Mouse (Mus musculus): ENCODE measurements at regions not wholly inside any gene's neighbourhood (a gene's known extent, or its start where the extent isn't known, plus 50 kb on each side); places are given as distances from the start of the nearest gene placed in this dataset.
"Not testable (repeated sequence)": the region's sequence is repeated elsewhere in the genome, so short reads cannot be mapped to it uniquely, and the experiment has no call there.

DNA sequence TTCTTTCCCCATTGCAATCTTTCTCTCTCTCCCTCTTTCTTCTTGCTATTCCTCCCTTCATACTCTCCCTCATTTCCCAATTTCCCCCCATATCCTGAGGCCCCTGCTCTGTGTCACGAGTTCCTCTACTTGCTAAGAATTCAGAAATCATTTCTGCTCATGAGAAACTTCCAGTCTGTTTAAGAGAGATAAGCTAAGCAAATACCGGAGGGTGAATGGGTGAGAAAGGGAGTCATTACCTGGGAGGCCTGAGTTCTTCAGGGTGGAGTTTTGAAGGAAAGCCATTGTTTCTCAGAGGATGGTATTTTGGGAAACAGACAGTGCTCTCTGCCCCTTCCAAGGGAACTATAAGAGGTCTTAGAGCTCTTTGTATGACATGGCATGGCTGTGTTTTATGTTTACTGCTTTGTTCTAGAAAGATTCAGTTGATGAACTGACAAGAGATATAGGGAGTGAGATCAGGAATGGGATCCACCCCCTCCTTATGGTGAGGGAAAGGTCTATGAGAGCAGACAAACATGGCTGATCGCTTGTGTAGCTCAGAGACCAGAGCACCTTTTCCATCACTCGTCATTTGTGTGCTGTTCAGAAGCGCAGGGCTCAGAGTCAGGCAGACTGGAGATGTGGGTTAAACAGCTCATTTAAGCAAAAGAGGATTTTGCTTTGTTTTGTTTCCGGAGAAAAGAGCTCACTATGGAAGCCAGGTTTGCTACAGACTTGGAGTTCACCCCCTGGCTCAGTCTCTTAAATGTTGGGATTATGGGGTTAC lies 1361.0 kb upstream of the A1bg start:
- DNase-seq, result no peak

DNA sequence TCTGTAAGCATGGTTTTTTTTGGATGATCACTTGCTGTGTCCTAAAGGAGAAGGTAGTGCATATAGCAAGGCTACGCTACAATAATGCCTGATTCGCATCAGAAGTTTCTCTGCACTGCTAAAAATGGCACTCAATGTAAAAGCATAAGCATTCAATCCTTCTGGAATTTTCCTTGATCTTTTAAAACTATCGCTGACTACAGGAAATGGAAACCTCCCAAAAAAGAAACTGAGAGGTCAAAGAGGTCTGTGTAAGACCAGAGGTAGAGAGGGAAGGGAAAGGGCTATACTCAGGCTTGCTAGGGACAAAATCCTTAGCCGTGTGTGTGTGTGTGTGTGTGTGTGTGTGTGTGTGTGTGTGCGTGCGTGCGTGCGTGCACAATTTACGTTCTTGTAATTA lies 1359.8 kb upstream of the A1bg start:
- DNase-seq, result peak; percentile 43

DNA sequence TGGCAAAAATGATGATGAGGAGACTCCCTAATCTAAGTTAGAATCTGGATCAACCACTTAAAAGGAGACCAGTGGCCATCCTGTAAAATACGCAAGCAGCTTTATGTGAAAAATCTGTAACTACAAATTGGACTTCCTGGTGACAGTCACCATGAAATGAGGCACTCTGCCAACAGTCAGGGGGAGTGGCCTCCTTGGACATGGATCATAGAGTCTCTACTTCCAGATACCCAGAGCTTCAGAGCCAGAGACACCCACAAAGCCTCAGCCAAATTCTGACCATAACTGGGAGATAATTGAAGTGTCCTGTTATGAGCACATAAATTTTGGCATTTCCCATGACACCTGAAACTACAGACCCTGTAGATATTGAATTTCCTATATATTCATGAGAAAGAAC lies 1359.3 kb upstream of the A1bg start:
- DNase-seq, result peak; percentile 70

DNA sequence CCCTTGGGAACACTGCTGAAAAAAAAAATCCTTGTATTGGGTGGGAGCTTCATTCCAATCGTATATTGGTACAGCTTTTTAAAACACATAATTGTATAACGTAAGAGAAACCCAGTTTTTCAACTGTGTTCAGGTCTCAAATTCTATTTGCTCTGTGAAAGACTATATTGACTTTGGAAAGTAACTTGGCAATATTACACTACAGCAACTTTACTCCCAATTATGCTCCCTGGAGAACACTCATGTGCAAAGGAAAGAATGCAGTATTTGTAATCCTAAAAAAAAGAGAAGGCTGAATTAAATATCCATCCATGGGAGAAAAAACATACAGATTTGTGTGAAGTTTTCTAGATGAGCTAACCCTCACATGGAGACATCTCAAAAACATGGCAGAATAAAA lies 1356.7 kb upstream of the A1bg start:
- no peak for DNase-seq

DNA sequence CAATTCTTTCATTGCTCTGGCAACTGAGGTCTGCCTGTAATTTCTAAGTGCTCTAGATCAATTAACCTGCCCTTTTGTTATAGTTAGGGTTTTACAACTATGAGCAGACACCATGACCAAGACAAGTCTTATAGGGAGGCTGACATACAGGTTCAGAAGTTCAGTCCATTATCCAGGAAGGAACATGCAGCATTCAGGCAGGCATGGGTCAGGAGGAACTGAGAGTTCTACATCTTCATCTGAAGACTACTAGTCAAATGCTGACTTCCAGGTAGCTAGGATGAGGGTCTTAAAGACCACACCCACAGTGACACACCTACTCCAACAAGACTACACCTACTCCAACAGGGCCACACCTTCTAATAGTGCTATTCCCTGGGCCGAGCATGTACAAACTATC lies 1352.0 kb upstream of the A1bg start:
- no peak for DNase-seq

DNA sequence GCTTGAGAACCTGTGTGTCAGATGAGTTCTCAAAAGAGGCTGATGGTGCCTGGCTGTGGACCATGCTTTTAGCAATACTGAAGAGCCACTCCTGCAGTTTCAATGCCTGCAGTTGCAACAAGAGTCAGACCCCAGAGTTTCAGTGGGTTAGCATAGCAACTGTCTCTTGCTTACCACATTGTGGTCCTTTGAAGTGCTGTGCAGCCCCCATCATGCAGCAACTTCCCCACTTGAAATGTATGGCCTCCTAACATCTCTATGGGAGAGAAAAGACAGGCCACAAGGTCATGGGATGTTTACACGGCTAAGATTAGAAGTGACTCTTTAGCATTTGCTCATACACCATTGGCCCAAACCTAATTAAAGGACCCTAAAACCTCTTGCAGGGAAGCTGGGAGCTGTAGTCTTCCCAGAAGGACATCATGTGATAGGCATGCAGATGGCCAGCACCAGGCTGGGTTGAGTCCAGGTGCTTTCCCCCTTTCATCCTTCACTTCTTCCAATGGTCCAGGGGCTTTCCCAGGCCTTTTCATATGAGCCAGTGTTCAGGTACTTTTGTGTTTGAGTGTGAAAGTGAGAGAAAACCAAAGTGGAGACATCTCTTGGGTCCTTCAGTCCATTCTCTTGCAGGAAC lies 1351.2 kb upstream of the A1bg start:
- DNase-seq, result no peak

DNA sequence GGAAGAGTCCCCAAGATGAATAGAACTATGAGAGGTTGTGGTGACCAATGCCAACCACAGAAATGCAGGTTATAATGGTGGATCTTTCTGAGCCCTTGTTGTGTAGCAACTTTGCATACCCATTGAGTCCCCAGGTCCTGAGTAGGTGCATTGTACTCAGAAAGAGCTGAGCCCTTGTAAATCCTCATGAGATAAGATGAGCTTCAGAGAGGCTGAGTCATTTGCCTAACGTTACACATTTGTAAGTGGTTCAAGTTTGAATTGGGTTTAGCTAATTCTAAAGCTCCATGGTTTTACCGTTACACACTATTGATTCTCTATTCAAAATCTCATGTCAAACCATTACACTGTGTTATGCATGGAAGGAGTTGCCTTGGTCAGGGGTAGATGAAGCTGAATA lies 1349.9 kb upstream of the A1bg start:
- no peak for DNase-seq

DNA sequence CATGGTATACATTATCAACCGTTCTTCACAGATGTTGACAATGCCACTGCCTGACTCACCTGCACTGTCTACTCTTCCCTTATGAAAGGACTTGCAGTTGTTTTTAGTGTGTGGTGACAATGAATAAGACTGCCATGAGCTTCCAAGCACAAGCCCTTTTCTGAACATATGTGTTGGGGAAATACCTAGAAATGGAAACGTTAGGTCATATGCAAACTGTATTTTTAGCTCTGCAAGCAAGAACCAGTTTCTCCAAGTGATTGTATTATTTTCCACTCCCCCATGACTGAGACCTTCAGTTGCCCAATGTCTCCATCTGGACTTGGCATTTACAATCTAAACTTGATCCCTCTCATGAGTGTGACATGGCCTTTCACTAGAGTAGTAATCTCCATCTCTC lies 1348.6 kb upstream of the A1bg start:
- no peak for DNase-seq

DNA sequence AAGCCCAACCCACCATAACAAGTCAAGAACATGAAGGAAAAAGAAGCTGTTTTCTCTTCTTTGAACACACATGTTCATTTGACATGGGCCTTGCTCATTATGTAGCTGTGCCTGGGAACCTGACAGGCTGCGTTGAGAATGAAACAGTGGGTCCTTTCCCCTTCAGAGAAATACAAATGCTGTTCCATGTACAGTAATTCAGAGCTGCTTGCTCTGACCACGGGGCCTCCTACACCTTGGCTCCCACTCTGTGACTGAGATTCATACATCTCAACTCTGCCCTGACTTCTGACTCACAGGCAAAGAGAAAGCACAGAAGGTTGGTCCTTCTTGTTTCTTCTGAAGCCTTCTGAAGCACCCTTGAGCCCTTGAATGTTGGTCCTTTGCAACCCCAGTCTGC lies 1345.4 kb upstream of the A1bg start:
- DNase-seq, result no peak

DNA sequence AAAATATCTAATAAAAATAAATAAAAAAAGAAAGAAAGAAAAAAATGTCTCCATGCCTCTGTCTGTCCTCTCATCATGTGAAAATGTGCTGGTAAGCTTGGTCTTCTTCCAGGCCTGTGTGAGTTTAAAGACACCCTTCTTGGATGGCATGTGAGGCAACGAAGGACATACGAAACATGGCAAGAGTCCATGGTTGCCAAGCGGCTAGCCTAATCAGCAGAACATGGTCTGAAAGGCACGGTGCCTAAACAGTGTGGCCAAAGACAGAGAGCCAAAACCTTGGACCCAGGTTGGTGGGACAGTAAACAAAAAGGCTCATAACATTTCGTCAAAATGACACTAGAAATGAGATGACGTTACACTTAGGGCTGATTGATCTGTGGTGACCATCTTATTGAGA lies 1344.7 kb upstream of the A1bg start:
- DNase-seq, result no peak

DNA sequence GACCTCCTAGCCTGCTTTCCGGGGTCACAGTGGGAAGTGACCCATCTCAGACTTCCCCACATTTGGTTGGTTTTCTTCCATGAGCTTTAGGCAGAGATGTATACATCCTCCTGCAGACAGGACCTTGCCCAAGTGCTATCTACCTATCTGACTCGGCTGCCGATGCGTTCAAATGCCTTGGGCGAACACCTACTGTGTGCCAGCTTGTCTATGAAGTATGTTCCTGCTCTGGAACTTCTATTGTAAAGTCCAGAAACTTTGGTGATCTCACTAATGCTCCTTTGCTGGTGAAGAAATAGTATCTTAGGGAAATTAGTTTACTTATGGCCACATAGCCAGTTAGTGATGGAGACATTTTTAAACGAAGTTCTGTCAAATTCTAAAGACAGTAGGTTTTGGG lies 1343.2 kb upstream of the A1bg start:
- DNase-seq, result no peak

DNA sequence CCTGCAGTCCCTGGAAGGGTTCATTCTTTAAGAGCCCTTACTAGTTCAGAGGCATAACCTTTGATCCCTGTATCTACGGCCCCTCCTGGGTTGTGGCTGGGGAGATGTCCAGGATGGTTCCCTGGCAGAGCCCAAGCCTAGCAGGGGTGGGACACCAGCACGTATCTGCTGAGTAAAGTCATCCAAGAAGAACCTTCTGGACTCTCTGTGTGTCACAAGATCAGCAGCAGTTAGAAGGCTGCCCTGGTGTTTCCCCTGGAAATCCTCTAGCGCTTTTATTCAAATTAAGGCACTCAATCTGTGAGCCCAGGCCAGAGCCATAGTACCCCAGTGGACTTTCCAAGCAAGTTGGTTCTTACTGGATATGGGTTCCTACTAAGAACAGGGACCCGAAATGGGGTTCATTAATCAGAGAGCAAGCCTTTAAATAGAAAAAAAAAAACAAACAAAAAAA lies 1342.7 kb upstream of the A1bg start:
- no peak for DNase-seq

DNA sequence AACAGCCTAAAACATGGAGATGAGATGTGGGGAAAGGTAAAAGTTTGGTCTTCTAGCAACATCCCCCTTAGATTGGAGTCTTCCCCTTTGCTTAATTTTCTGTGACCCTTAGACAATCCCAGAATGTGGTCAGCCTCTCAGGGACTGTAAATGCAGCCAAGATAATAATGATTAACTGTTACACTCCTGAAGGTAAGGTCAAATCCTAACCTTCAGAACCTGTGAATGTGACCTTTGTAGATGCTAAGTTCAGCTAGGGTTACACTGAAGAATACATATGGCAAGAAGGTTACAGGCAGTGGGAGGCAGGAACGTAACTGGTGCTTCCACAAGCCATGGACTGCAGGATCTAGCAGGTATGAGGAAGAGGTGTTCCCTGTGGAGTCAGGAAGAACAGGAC lies 1342.2 kb upstream of the A1bg start:
- DNase-seq, result no peak

DNA sequence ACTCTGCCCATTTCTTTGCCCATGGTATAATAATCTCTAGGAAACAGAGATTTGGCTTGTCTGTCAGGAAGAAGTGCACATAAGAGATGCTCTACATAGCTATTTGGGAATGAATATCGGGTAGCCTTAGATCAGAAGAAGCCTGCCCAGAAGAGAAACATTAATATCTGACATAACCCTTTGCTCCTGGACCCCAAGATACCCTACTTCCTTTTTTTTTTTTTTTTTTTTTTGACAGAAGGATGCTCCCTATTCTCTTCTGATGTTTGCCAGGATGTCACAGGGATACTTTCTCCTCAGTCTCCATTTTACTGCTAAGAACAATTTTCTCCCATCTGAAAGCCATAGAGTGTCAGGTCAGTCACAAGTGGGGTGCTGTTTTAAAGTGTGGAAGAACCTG lies 1341.4 kb upstream of the A1bg start:
- no peak for DNase-seq

DNA sequence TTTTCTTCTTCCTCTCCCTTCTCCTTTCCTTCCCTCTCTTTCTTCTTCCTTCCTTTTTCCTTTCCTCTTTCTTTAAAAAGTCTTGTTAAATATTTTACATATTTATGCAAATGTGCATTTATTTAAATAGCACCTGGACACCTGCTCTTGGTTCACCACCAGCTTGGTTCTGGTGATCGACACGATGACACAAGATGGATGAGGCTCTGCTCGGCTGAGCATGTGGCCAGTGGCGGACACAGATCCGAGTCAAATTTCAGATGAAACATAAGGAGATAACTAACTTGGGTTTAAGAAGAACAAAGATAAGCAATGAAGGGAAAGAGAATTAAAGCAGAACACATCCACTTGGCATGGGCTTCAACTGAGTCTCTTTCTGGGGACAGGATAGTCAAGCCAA lies 1339.7 kb upstream of the A1bg start:
- DNase-seq, result no peak

DNA sequence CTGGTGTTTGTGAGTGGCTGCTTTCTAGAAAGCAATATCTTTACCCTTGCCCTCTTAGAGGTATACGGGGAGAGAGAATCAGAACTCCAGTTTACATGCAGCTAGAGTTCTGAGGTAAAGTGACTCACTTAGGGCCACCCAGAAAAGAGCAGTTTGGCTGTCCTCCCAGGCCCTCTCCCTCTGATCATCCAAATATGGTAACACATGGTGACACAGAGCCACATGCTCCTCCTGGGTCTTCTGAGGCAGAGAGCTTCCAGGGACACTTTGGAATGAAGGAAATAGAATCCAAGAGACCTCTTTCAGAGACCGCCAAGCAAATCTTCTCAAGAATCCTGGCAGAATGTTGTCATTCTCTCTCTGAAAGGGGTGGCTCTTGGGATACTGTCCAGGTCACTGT lies 1338.7 kb upstream of the A1bg start:
- peak; percentile 83 for DNase-seq

DNA sequence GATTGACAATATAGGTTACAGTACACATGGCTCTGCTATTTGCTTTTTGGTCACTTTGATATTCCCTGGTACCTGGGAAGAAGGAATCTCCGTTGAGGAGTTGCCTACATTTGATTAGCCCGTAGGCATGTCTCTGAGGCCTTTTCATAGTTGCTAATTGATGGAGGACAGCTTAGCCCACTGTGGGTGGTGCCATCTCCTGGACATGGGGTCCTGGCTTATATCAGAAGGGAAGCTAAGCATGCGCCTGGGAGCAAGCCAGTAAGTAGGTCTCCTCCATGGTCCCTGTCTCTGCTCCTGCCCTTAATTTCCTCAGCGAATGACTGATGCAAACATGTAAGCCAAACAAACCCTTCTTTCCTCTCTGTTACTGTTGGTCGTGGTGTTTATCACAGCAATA lies 1335.8 kb upstream of the A1bg start:
- no peak for DNase-seq

DNA sequence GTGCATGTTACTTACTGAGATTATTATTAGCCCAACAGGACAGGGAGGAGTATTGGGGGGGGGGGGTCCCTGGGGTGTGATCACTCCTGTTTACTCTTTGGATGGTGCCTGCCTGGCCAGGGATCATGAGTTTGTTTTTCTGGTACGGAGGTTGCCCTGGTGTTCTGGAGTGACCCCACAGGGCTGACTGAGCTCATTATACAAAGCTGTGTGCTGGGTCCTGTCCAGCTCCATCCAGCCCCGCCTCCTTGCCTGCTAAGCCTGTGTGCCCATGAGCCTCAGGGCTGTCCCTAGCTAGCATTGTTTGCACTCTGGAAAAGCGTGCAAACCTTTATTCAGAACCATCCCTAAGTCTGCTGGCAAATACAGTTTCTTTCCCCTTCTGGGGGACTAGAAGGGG lies 1335.1 kb upstream of the A1bg start:
- peak; percentile 75 for DNase-seq

DNA sequence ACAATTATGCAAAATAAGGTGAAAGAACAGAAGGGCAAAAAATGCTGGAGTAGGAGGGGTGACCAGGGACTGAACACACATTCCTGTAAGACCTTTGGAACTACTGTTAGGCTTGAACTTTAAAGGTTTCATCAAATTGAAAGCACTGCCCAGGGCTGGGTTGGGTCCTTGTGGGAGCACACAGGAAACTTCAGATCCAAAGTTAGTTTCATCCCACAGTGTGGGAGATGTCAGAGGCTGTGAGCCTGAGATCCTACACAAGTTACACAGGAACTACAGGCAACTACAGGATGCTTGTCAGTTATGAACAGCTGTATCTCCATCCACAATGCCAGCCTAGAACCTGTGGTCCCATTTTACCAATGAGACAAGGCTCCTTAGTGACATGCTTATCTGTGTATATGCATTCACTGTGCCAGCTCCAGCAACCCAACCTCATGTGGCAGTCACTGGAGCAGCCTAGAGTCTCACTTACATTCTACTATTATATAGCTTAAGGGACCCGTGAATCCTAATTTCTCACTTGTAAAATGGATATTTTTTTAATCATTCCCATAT lies 1334.4 kb upstream of the A1bg start:
- DNase-seq, result no peak

DNA sequence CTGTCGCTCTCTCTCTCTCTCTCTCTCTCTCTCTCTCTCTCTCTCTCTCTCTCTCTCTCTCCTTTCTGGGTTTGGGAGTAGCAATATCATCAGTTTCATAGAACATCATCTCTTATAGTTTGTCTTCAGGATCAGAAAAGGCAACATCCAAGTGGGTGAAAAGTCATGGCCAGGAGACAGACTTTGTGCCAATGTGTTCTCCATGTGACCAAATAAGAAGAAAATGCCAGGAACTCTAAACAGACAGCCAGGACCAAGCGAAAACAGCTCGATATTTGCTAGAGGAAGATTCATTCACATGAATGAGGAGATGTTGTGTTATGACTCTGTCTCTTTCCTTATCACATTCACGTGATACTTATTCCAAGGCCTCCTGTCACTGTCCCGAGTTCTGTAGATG lies 1332.8 kb upstream of the A1bg start:
- peak; percentile 51 for DNase-seq

DNA sequence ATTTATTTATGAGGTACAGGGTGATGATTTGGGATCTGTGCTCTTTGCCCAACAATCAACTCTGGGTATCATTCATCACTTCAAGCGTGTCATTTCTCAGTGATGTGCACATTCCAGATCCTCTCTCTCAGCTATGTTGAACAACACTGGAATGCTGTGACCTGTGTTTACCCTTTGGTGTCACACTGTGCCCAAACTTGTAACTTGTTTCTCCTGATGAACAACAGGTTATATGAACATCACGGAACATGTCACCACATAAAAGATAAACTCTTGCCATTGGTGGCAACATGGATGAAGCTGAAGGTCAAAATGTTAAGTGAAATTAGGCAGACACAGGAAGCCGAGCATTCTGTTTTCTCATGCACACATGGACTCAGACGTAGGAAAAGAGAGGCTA lies 1330.9 kb upstream of the A1bg start:
- DNase-seq, result no peak

DNA sequence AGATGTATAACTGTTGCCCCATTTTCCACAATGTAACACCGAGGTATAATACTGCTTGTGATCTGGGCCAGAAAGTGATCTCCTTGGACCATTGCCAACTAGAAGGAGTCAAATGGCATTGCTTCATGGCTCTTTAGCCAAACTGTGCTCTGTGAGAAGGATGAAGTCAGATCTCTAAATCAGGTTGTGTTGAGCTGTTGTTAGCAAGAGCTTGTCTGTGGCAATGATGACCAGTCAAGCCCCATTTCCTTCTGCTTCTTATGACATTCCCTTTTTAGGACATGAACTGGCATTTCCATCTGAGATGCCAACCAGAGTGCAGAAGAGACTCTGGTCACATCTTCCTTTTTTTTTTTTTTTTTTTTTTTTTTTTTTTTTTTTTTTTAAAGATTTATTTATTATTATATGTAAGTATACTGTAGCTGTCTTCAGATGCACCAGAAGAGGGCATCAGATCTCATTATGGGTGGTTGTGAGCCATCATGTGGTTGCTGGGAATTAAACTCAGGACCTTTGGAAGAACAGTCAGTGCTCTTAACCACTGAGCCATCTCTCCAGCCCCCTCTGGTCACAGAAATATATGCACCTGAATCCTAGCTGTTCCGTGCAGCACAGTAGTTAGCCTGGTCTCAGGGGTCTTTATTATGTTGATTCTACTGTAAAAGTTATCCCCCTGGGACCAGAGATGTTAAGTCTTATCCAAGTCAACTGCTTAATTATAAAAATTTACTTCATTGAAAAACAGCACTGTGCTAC lies 1329.4 kb upstream of the A1bg start:
- not testable (repeated sequence) for DNase-seq

DNA sequence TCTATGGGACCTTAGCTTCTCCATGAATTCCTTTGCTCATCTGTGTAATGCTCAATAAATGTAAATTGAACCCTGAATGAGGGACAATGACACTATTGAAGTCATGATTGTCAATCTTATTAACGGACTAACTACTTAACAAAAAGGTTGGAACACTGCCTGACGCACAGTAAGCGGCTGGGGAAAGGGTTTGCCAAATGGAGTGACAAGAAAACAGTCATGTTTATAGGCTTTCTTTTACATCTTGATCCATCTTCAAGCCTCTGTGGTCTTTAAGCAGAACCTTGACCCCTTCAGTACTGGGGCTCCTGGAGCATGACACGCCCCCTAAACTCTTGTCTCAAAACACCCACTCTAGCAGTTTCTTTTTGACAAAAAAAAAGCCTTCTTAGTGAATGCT lies 1326.6 kb upstream of the A1bg start:
- no peak for DNase-seq

All from adrenal gland, adult 2 months (tissue).